Mouse (Mus musculus) ovary, postnatal 10 days (tissue): ENCODE data around the gene Rassf8.

Experiments
- DNase-seq: peaks from one replicate; pipeline ENCODE4 v3.0.0; 2022; ENCODE audit warnings: low spot score

Gene Rassf8

DNA sequence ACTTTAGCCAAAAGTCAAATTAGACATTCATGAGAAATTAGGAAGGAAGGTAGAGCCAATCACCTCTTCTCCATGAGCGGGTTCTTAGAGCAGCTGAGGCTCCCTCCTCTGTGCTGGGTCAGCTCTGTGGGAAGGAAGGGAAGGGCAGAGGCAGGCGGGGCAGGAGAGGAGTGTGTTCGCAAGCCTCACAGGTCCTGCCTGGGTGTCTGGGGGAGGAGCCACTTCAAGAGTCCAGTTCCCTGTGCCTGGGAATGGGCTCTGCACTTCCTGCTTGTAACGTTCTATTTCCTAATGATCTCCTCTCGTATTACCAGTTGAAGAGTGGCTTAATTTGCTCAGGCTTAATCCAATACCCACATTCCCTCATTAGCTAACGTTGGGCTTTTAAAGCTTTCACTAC, 32.8 kb downstream of the Rassf8 start:
- no peak for DNase-seq

GRCm38 (mm10) chr6:145780180-145780802, 33.7 kb downstream of the Rassf8 start:
- DNase-seq: no peak

- DNase-seq: no peak
These were observed 34.7 kb downstream of the Rassf8 start for GRCm38 (mm10) chr6:145781256-145781655.

DNA sequence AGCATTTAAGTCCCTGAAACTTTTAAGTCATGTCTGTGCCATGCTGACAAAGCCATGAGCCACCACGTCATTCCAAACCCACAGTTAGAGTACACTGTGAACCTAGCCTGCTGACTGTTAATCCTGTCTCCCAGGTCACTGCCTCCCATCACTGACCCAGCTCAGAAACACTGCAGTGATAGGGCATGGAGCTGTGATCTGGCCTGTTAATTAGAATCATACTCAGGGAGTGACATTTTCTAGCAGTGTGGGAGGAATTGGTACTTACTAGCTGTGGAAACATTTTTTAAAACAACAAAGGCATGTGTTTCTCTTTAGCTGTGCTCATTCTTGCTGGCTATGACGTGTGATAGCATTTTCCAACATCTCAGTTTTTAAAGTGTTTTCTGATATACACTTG, 35.4 kb downstream of the Rassf8 start:
- no peak for DNase-seq

- no peak for DNase-seq
These were observed 40.8 kb downstream of the Rassf8 start for GRCm38 (mm10) chr6:145787311-145787710.

DNA sequence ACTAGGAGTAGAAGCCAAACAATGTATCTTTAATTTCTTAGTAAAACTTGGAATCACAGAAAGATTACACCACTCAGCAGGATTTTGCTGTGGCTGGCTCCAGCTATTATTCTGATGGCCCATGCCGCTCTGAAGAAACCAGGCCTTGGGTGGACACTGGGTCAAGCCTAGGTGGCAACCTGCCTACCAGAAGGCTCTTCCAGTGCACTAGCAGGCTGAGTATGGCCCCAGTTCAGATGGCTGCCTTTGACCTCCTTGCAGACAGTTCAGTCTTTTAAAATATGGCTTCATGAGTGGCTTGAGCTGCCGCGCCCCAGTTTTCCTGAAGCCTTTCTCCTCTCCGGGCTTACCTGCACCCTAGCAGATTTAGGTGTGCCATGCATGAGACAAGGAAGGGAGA, 43.2 kb downstream of the Rassf8 start:
- DNase-seq: no peak

GRCm38 (mm10) chr6:145792373-145792772, 45.8 kb downstream of the Rassf8 start:
- no peak for DNase-seq

DNA sequence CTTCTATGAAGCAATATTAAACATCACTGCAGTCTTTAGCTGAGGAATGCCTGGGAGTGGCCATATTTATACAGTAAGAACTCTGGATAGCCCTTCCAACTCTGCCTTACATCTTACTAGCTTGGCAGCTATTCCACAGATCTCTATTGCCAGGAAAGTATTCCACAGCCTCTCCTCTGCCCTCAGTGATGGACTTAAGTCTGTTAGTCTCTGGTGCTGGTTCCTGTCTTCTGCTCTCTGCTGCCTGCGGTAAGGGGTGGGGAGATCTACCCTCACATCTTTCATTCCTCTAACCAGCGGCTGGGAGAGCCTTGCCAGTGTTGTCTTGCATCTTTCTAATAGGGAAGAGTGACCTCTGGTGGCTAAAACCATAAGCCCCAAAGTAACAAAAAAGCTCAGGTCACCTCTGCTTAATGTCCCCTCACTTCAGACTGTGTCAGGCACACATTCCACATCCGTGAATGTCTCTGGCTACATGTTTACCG, 46.6 kb downstream of the Rassf8 start:
- DNase-seq: no peak

- no peak for DNase-seq
These were observed 48.1 kb downstream of the Rassf8 start for GRCm38 (mm10) chr6:145794671-145795070.

- DNase-seq: no peak
These were observed 49.9 kb downstream of the Rassf8 start for GRCm38 (mm10) chr6:145796191-145797023.

DNA sequence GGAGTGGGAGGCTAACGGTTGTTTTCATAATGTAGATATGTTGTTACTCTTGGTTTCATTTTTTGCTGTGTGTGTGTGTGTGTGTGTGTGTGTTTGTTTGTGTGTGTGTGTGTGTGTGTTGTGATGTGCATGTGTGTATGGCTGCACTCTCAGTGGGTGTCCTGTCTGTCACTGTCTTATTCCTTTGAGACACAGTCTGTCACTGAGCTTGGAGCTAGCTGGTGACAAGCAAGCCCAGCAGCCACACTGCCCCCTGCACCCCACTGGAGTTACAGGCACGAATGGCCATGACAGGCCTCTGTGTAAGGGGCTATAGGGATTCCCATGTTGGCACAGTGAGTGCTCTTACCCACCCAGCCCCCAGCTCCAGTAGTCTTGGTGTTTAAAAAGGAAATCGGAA, 51.1 kb downstream of the Rassf8 start:
- no peak for DNase-seq

GRCm38 (mm10) chr6:145801796-145802488, 55.4 kb downstream of the Rassf8 start:
- no peak for DNase-seq

- no peak for DNase-seq
These were observed 56.3 kb downstream of the Rassf8 start for GRCm38 (mm10) chr6:145802881-145803280.

GRCm38 (mm10) chr6:145804276-145804675, 57.7 kb downstream of the Rassf8 start:
- no peak for DNase-seq

GRCm38 (mm10) chr6:145806784-145807183, 60.2 kb downstream of the Rassf8 start:
- DNase-seq: no peak

DNA sequence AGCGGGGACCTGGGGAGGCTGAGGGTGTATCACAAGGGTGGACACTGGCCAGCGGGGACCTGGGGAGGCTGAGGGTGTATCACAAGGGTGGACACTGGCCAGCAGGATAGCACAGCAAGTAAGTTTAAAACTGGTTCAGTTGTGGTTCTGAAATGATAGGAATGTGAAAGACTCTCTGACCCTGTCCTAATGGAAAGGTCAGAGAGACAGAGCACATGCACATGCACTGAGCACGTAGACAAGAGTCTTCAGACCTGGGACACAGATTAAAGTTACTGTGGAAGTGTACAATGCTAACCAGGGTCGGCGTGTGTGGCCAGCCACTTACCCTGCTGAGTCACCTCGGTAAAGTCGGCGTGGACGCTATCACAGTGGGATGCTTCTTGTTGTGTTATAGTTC, 61.4 kb downstream of the Rassf8 start:
- no peak for DNase-seq

- no peak for DNase-seq
These were observed 63.0 kb downstream of the Rassf8 start for GRCm38 (mm10) chr6:145809566-145809965.

- no peak for DNase-seq
These were observed 63.5 kb downstream of the Rassf8 start for GRCm38 (mm10) chr6:145810015-145810414.

DNA sequence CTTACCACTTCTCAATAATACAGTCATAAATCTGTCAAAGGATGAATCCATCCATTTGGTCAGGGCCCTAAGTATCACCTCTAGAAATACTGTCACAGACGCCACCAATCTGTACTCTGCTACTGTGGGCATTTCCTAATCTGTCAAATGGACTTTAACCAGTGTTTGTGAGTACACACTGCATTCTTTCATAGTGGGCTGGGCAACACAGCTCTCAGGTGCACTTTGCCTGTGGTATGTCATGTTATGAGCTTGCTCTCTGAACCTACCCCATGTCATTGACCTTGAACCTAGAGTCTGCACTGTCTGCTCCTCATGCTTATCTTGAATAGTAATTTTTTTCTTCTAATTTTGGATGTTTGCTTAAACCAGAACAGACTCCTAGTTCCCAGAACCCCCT, 64.6 kb downstream of the Rassf8 start:
- DNase-seq: no peak

DNA sequence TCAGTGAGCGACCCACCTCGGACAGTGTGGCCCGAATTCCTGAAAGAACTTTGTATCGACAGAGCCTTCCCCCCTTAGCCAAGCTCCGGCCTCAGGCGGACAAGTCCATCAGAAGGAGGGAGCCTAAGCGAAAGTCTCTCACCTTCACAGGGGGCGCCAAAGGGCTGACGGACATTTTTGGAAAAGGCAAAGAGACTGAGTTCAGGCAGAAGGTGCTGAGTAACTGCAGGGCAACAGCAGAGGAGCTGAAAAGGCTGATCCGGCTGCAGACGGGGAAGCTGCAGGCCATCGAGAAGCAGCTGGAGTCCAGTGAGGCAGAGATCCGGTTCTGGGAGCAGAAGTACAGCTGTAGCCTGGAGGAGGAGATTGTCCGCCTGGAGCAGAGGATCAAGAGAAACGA, 68.7 kb downstream of the Rassf8 start:
- no peak for DNase-seq

GRCm38 (mm10) chr6:145819151-145819550, 72.6 kb downstream of the Rassf8 start:
- no peak for DNase-seq

GRCm38 (mm10) chr6:145822218-145822617, 75.7 kb downstream of the Rassf8 start:
- DNase-seq: no peak

DNA sequence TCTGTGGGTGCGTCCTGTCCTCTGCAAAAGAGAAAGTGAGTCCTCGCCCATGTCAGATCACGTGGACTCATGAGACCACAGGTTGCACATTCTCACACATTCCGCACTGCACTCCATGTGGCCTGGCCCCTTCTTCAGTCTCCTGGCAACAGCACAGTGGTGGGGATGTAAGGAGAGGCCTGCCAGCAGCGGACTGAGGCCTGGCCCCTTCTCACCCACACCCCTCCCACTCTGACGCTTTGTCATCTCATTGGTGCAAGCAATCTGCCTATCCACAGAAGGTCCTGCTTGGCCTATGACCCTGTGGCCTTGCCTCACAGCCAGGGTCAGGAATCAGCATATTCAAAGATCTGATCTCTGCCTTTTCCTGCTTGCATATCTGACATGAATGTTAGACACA, 76.6 kb downstream of the Rassf8 start:
- DNase-seq: no peak
